Mouse (Mus musculus) thymus, postnatal 0 days (tissue): ENCODE measurements around the gene Tesk2. TPM values are rescaled to one million over a fixed set of nuclear protein-coding genes. Genes with fewer than 3 reads are reported as not detected.
"Not testable (repeated sequence)": the region's sequence is repeated elsewhere in the genome, so short reads cannot be mapped to it uniquely, and the experiment has no call there.

ENCODE experiments used
- DNase-seq: peaks from one replicate; pipeline ENCODE4 v3.0.0-alpha.2; 2015; ENCODE audit warnings: low spot score
- polyA plus RNA-seq: library from polyadenylated mRNA; unstranded; fragments of >200 nt; fragmentation: Nextera tagmentation; extraction: Ambion mirVana; gene quantifications from 2 replicates; pipeline ENCODE4 v1.2.1, GENCODE M21; 2015

Tesk2 gene
- polyA plus RNA-seq, result 4.3 and 4.7 TPM in 2 replicates

DNA sequence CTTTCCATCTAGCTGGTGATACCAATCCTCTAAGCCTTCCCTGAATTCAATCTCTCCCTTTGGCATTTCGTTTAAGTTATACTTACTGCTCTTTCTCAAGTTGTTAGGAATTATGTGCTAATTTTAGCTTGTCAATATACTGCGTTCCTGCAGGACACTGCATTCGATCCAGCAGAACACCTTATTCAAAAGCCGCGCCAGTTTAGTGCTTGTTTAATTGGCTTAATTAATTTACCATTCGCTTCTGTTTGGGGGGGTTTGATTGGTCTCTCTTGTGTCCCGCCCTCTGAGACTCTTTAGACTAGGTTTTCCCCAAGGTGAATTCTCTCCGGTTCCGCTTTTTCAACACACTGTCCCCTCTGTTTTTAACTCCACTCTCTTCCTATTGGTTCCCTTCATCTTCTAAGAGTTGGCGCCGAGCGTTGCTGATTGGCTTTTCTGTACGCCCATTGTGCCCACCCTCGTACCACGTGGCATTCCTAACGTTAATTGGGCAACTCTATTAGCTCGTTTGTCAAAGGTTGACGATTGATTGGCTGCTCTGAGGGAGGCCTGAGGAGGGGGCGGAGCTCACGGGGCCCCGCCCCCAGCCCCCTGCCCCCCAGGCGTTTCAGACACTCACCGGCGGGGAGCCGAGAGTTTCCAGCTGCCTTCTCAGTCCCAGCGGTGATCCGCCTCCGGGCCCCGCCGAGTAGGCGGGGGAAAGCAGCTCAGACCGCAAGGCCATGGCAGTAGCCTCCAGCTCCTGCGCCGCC is at the start of gene Tesk2:
Tesk2 (plus strand) TSS at position 606 of the 755 bp plus-strand sequence.
- peak; percentile 98 for DNase-seq

DNA sequence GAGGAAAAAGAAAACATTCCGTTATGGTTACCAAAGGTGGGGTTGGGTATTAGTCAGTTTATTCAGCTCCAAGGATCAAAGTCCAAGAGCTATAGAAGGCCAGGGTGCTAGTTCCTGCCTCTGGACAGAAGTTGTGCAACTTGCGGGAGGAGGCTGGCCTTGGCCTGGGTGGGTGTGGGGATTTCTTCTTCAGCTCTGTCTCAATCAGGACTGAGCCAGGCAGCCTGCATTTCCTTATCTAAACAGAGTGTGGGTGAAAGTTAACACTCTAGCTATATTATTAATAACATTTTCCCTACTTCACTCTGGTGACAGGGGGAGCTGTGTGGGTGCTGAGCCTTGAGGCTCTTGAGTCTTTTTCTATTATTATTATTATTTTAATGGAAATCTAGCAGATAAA is 48.0 kb upstream of the Tesk2 start:
- no peak for DNase-seq

DNA sequence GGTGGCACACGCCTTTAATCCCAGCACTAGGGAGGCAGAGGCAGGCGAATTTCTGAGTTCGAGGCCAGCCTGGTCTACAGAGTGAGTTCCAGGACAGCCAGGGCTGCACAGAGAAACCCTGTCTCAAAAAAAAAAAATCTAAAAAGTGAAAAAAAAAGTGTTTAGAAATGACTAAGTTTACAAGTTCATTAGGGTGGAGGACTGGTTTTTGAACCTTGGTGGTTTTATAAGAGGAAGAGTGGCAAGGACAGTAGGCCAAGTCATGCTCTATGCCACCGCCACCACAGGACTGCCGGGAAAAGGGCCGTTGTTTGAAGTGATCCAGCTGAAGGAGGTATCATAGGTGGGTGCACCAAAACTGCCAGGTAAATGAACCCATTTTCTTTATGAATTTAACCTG is 46.0 kb upstream of the Tesk2 start:
- not testable (repeated sequence) for DNase-seq

DNA sequence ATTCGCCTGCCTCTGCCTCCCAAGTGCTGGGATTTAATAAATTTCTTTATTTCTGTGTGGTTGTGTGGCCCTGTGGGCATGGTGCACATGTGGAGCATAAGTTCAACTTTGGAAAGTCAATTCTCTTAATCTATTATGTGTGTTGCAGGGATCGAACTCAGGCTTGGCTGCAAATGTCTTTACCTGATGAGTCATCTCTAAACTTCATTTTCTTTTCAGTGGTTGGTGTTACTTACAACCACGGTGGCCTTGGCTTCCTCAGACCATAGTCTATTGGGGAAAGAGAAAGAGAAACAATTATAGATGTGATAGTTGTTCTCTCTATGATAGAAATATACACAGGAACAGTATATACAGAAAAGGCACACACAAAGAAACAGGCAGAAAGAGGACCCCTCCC is 44.7 kb upstream of the Tesk2 start:
- DNase-seq, result no peak

DNA sequence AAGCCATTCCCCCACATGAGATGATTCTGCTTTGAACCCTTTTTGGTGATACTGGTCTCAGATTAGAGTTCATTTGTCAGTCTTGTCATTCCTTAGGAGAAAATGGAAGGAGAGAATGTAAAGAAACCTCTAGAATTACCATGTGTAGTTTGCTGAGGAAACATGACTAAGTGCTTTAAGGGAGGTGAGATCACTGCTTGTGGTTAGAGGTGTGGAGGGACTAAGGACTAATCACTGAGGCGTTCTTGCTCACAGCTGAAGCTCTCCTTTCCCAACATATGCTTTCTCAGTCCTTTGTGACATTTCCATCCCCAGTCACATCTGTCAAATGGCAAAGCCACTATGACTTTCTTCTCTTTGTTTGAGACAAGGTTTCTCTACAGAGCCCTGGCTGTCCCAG is 42.9 kb upstream of the Tesk2 start:
- DNase-seq, result no peak

DNA sequence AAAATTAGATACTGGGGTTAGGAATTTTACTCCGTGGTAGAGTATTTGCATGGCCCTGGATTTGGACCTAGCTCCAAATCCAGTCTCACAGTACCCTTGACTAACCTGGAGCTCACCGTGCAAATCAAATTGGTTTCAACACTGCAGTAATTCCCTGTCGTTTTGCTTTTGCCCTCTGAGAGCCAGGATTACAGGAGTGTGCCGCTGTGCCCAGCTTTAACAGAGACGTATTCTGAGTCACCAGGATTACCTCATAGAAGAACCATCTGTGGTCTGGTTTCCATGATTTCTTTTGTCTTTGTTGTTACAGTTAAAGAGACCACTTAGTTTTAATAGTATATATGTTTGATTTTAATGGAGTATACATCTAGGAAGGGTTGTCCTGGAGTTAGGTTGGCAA is 41.6 kb upstream of the Tesk2 start:
- DNase-seq, result no peak

GRCm38 (mm10) chr4:116680521-116680920 is 40.2 kb upstream of the Tesk2 start:
- not testable (repeated sequence) for DNase-seq

GRCm38 (mm10) chr4:116683957-116684356 is 36.8 kb upstream of the Tesk2 start:
- DNase-seq, result no peak

- no peak for DNase-seq
Measured at GRCm38 (mm10) chr4:116684665-116685064, 36.1 kb upstream of the Tesk2 start.

GRCm38 (mm10) chr4:116685402-116686061 is 35.2 kb upstream of the Tesk2 start, which contains the start of gene Prdx1:
Prdx1 (plus strand) TSS chr4:116685544.
- peak; percentile 95 for DNase-seq

DNA sequence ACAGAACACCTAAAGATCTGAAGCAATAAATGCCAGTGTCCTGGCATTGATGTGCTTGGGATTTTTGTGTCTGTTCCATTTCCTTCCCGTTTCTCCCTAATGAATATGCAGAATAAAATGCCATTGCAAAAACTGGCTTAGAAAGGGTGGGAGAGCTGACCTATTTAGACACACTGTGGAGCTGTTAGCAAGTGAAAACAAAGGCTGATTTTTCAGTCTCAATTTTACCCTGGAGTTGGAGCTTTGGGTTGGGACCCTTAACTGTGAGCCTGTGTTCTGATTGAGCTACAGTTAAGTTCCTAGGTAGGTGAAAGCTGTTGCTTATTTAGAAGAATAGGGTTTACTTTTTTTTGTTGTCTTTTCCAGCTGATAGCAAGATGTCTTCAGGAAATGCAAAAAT is 33.7 kb upstream of the Tesk2 start:
- no peak for DNase-seq

DNA sequence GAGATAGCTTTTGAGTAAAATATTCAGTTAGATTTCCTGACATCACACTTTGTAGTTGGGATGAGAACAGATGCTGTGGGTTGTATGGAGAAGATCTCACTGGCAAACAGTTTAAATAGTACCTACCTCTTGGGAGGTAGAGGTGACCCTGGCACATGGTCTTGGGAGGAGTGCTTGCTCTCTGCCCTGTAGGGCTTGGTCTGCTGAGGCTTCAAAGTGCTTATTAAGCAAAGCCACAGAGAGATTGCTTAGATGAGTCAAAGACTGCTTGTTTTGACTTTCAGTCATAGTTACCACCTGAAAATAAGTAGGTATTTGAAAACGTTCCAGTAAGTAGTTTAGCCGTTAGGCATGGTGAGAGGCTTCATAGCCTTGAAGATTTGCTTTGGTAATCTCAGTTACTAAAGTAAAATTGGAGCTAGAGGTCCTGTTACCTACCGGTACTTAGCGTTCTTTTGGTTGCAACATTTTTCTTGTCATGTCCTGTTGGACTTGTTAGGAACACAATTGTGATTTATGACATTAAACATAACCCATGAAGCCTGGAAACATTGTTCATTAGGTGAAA is 31.4 kb upstream of the Tesk2 start:
- no peak for DNase-seq

GRCm38 (mm10) chr4:116692146-116692545 is 28.6 kb upstream of the Tesk2 start:
- no peak for DNase-seq

DNA sequence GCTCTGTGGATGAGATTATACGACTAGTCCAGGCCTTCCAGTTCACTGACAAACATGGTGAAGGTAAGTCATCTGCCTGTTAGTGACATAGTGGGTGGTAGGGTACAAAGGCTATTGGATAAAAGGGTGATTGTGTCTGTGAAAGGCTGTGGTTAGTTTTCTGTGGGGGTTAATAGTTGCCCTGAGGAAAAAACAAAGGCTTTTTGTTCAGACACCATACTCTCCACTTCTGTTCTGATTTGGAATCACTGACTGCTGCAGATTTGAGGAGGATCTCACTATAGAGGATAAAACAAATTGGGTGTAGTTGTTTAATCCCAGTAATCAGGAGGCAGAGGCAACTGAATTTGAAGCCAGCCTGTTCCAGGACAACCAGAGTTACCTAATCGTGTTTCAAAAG is 27.0 kb upstream of the Tesk2 start:
- no peak for DNase-seq

GRCm38 (mm10) chr4:116698693-116699342 is 21.9 kb upstream of the Tesk2 start:
- DNase-seq, result no peak

DNA sequence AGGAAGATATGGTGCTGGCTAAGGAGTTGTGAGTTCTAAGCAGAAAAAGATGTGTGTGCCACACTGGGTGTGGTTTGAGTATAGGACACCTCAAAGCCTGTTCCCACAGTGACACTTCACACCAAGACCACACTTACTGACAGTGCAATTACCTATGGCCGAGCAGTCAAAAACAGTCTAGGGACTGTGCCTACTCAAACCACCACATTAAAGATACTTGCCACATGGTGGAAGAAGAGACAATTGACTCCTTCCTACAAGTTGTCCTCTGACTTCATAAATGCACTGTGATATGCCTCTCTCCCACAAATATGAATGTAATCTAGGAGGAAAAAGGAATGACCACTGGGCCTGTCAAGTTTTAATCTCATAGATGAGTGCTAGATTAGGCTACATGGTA is 19.8 kb upstream of the Tesk2 start:
- DNase-seq, result no peak

DNA sequence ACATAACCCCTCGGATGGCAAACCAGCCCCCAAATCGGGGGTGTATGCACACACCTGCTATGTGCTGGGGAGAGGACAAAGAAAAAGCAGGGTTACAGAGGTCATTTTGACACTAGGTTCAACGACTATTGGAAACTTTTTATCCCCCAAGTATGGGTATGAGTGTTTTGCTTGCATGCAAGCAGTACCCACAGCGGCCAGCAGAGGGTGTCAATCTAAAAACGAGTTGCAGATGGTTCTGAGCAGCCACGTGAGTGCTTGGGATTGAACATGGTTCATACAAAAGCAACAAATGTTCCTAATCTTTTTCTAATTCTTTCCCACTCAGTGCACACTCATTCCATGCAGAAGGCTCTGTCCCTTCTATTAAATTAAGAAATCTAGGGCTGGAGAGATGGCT is 16.9 kb upstream of the Tesk2 start:
- DNase-seq, result peak; percentile 76

GRCm38 (mm10) chr4:116707666-116708065 is 13.1 kb upstream of the Tesk2 start:
- no peak for DNase-seq

GRCm38 (mm10) chr4:116708201-116708764 is 12.5 kb upstream of the Tesk2 start, which contains the start of the genes Mmachc and Ccdc163:
Mmachc (minus strand) TSS chr4:116708406.
Ccdc163 (plus strand) TSS chr4:116708509.
- DNase-seq, result peak; percentile 96

DNA sequence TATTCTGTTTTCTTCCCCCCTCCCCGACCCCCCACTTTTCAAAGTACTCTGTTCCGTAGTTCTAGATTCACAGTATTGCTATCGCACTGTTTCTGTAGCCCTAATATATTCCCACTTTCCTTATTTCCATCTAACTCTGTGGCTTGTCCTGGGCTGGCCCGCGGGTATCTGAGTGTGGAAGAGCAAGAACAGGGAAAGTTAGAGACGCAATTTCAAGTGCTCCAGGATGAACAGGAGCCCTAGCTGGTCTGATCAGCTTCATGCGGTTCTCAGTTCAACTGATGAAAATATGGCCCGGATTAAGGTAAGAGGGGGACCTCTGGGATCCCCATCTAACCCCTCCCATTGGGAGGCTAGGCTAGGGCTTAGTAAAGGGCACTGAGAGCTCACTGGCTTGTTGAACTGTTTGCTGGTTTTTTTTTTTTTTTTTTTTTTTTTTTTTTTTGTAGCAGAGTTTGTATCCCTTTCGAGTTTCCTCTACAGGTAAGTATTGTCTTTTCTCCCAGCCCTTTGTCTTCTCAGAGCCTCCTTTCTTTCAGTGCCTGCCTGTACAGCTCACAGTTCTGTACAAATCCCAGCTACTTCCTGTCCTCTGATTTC is 11.9 kb upstream of the Tesk2 start:
- no peak for DNase-seq

GRCm38 (mm10) chr4:116710154-116710553 is 10.6 kb upstream of the Tesk2 start:
- no peak for DNase-seq
